In the genomic region with DNA sequence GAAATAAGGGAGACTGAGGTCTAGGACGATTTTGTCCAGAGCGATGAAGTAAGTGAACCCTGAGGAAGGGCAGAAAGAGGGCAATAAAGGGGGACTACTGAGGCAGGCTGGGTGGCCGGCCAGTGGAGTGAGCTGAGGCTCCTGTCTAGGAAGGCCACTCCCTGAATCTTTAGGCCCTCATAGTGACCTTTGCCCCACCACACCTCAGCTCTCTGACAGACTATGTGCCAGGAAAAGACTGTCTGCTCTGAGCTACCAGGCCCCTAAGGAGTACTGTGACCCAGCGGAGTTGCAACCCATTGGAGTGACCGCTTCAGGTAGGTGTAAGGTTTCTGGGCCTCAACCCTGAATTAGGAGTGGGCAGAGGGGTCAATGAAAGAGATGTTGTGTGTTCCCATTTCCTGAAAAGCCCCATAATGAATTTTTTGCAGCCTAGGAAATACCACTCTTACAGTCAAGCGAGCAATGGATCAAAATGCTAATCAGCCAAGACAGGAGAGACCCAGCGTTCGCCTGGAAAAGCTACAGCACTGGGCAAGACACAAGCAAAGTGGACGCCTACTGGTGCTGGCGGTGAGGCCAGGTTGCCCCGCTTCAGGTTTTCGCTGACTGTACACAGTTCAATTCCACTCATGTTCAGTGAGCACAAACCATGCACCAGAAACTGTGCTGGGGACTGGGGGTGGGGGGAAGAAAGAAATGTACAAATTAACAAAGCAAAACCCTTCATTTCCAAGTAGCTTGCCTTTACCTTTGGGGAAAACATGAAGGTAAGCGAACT, we compare ENCODE assay signal across 12 mouse cellular contexts. TPM values are rescaled to one million over a fixed set of nuclear protein-coding genes. Genes with fewer than 3 reads are reported as not detected.
DNase-seq lines count a peak whose midpoint lies in the region; ATAC-seq lines count a peak whose summit lies in the region.
"Had no signal": no experiment of that assay in that cellular context is flagged by ENCODE, and none has a peak within 500 bp of the region (broad histone marks: within the 10 kb centered on the region; RNA-seq: fewer than 3 reads in every experiment).

No protein-coding gene starts in this region.

- H3K27ac ChIP-seq in forebrain, embryonic 12.5 days, result 0 out of 2 replicates have a peak overlapping the region, but pooled peaks have one; percentile 2
- no peak overlapping the region for H3K27ac ChIP-seq in forebrain, embryonic 14.5 days (ENCODE audit: low read depth, low read length)
- peak overlapping the region; percentile 100 for H3K27ac ChIP-seq in midbrain, embryonic 10.5 days (replicated peaks)
- H3K27ac ChIP-seq in midbrain, embryonic 16.5 days (ENCODE audit: low read length), result no peak overlapping the region
- peak overlapping the region; percentile 93 for H3K27ac ChIP-seq in intestine, embryonic 15.5 days
- peak overlapping the region; percentile 96 for H3K27ac ChIP-seq in stomach, embryonic 16.5 days (ENCODE audit: low read length)
- H3K27ac ChIP-seq: liver, embryonic 14.5 days had no signal

- 0 out of 2 replicates have a peak overlapping the region, but pooled peaks have one; percentile 8 for H3K9ac ChIP-seq in forebrain, embryonic 12.5 days
- no peak overlapping the region for H3K9ac ChIP-seq in forebrain, embryonic 14.5 days (ENCODE audit: low read length)
- no peak overlapping the region for H3K9ac ChIP-seq in midbrain, embryonic 16.5 days (ENCODE audit: low read depth, low read length)
- H3K9ac ChIP-seq in intestine, embryonic 15.5 days, result no peak overlapping the region
- H3K9ac ChIP-seq in stomach, embryonic 16.5 days (ENCODE audit: low read length), result peak overlapping the region; percentile 14; the same call in 1 of the 2 replicates
- H3K9ac ChIP-seq: liver, embryonic 14.5 days had no signal

- H3K4me2 ChIP-seq in forebrain, embryonic 12.5 days, result no peak overlapping the region
- H3K4me2 ChIP-seq in forebrain, embryonic 14.5 days (ENCODE audit: low read length), result no peak overlapping the region
- H3K4me2 ChIP-seq in midbrain, embryonic 16.5 days (ENCODE audit: low read length), result no peak overlapping the region
- H3K4me2 ChIP-seq in intestine, embryonic 15.5 days (replicated peaks), result peak overlapping the region; percentile 41
- H3K4me2 ChIP-seq in stomach, embryonic 16.5 days (ENCODE audit: low read depth, low read length), result no peak overlapping the region

- DNase-seq in forebrain, embryonic 14.5 days (ENCODE audit: low spot score), result no peak
- DNase-seq in midbrain, embryonic 10.5 days (ENCODE audit: low spot score), result no peak
- DNase-seq in MN1 (ENCODE audit: low spot score), result no peak
- DNase-seq in right cerebral cortex, postnatal 4 days, result no peak
- DNase-seq: adrenal gland, postnatal 36 days; gastrocnemius, postnatal 36 days had no signal

- H3K9me3 ChIP-seq in forebrain, embryonic 12.5 days, result no peaks in the 10 kb centered on the region
- H3K9me3 ChIP-seq in forebrain, embryonic 14.5 days (replicated peaks; ENCODE audit: control insufficient read depth, low read length), result no peaks in the 10 kb centered on the region
- H3K9me3 ChIP-seq in midbrain, embryonic 10.5 days (replicated peaks), result no peaks in the 10 kb centered on the region
- no peaks in the 10 kb centered on the region for H3K9me3 ChIP-seq in midbrain, embryonic 16.5 days (replicated peaks; ENCODE audit: control insufficient read depth, low read length, poor library complexity, severe bottlenecking)
- H3K9me3 ChIP-seq in intestine, embryonic 15.5 days, result no peaks in the 10 kb centered on the region
- no peaks in the 10 kb centered on the region for H3K9me3 ChIP-seq in stomach, embryonic 16.5 days (replicated peaks; ENCODE audit: control insufficient read depth, low read length)

- peaks cover 69% of the 10 kb centered on the region for H3K4me1 ChIP-seq in forebrain, embryonic 12.5 days
- peaks cover 37% of the 10 kb centered on the region for H3K4me1 ChIP-seq in forebrain, embryonic 14.5 days (ENCODE audit: control insufficient read depth, insufficient read depth, low read length)
- H3K4me1 ChIP-seq in midbrain, embryonic 10.5 days, result peaks cover 80% of the 10 kb centered on the region
- peaks cover 45% of the 10 kb centered on the region for H3K4me1 ChIP-seq in midbrain, embryonic 16.5 days (ENCODE audit: control insufficient read depth, insufficient read depth, low read length)
- peaks cover 33% of the 10 kb centered on the region for H3K4me1 ChIP-seq in intestine, embryonic 15.5 days (replicated peaks)
- peaks cover 36% of the 10 kb centered on the region for H3K4me1 ChIP-seq in stomach, embryonic 16.5 days (ENCODE audit: control insufficient read depth, insufficient read depth, low read length)

- ATAC-seq in forebrain, embryonic 12.5 days (ENCODE audit: low FRiP score), result no peak
- no peak for ATAC-seq in forebrain, embryonic 14.5 days
- no peak for ATAC-seq in midbrain, embryonic 16.5 days
- ATAC-seq in intestine, embryonic 15.5 days, result peak; percentile 21
- ATAC-seq in stomach, embryonic 16.5 days (ENCODE audit: insufficient read depth, low FRiP score), result no peak

- no peaks in the 10 kb centered on the region for H3K36me3 ChIP-seq in forebrain, embryonic 12.5 days (replicated peaks)
- no peaks in the 10 kb centered on the region for H3K36me3 ChIP-seq in forebrain, embryonic 14.5 days (ENCODE audit: control insufficient read depth, insufficient read depth, low read length)
- peaks cover 4% of the 10 kb centered on the region; the same call in 1 of the 2 replicates for H3K36me3 ChIP-seq in midbrain, embryonic 10.5 days
- H3K36me3 ChIP-seq in midbrain, embryonic 16.5 days (ENCODE audit: control insufficient read depth, insufficient read depth, low read length), result no peaks in the 10 kb centered on the region
- no peaks in the 10 kb centered on the region for H3K36me3 ChIP-seq in intestine, embryonic 15.5 days
- no peaks in the 10 kb centered on the region for H3K36me3 ChIP-seq in stomach, embryonic 16.5 days (ENCODE audit: control insufficient read depth, insufficient read depth, low read length)

- no peak overlapping the region for H3K4me3 ChIP-seq in forebrain, embryonic 12.5 days (replicated peaks)
- H3K4me3 ChIP-seq in forebrain, embryonic 14.5 days (ENCODE audit: low read depth, low read length), result no peak overlapping the region
- peak overlapping the region; percentile 24 for H3K4me3 ChIP-seq in midbrain, embryonic 10.5 days
- H3K4me3 ChIP-seq in midbrain, embryonic 16.5 days (ENCODE audit: low read depth, low read length), result no peak overlapping the region
- H3K4me3 ChIP-seq in intestine, embryonic 15.5 days (replicated peaks), result peak overlapping the region; percentile 9; the same call in 1 of the 2 replicates
- H3K4me3 ChIP-seq in stomach, embryonic 16.5 days (replicated peaks; ENCODE audit: low read length), result 0 out of 2 replicates have a peak overlapping the region, but pooled peaks have one; percentile 0

- 67% methylated on average over 13 of the region's 13 CpGs for WGBS in forebrain, embryonic 12.5 days
- 69% methylated on average over 13 of the region's 13 CpGs for WGBS in forebrain, embryonic 14.5 days
- 79% methylated on average over 13 of the region's 13 CpGs for WGBS in midbrain, embryonic 10.5 days
- 72% methylated on average over 13 of the region's 13 CpGs for WGBS in midbrain, embryonic 16.5 days
- 67% methylated on average over 13 of the region's 13 CpGs for WGBS in intestine, embryonic 15.5 days
- WGBS in stomach, embryonic 16.5 days, result 80% methylated on average over 13 of the region's 13 CpGs

- no peaks in the 10 kb centered on the region for H3K27me3 ChIP-seq in forebrain, embryonic 12.5 days
- no peaks in the 10 kb centered on the region for H3K27me3 ChIP-seq in forebrain, embryonic 14.5 days (replicated peaks; ENCODE audit: control insufficient read depth, insufficient read depth, low read length)
- no peaks in the 10 kb centered on the region for H3K27me3 ChIP-seq in midbrain, embryonic 10.5 days (ENCODE audit: low read depth, poor library complexity, severe bottlenecking)
- no peaks in the 10 kb centered on the region for H3K27me3 ChIP-seq in midbrain, embryonic 16.5 days (ENCODE audit: control insufficient read depth, insufficient read depth, low read depth, low read length)
- no peaks in the 10 kb centered on the region for H3K27me3 ChIP-seq in intestine, embryonic 15.5 days (replicated peaks)
- no peaks in the 10 kb centered on the region for H3K27me3 ChIP-seq in stomach, embryonic 16.5 days (ENCODE audit: control insufficient read depth, insufficient read depth, low read length)
- H3K27me3 ChIP-seq: CH12.LX had no signal

RNA-seq across cellular contexts. Expression of a gene that starts 1.4 kb away (rescaled TPM):
- 1.1 TPM in 2 replicates for polyA plus RNA-seq in forebrain, embryonic 12.5 days (2016; fragmentation: Nextera tagmentation; extraction: Ambion mirVana)
- 0.46 and 0.56 TPM in 2 replicates for polyA plus RNA-seq in forebrain, embryonic 14.5 days (2014; fragmentation: Nextera tagmentation; extraction: Ambion mirVana)
- polyA plus RNA-seq in midbrain, embryonic 10.5 days (2016; fragmentation: Nextera tagmentation; extraction: Ambion mirVana), result 0.67 and 1.2 TPM in 2 replicates
- polyA plus RNA-seq in midbrain, embryonic 16.5 days (2015; fragmentation: Nextera tagmentation; extraction: Ambion mirVana), result 0.16 and 1.0 TPM in 2 replicates
- 50.1 and 60.0 TPM in 2 replicates for polyA plus RNA-seq in intestine, embryonic 15.5 days (2015; fragmentation: Nextera tagmentation; extraction: Ambion mirVana)
- polyA plus RNA-seq in stomach, embryonic 16.5 days (2015; fragmentation: Nextera tagmentation; extraction: Ambion mirVana), result 8.0 and 12.8 TPM in 2 replicates

RNA-seq across cellular contexts. Expression of a gene that starts 3.7 kb away (rescaled TPM):
- 97.1 and 101 TPM in 2 replicates for polyA plus RNA-seq in forebrain, embryonic 12.5 days (2016; fragmentation: Nextera tagmentation; extraction: Ambion mirVana)
- 41.0 and 42.0 TPM in 2 replicates for polyA plus RNA-seq in forebrain, embryonic 14.5 days (2014; fragmentation: Nextera tagmentation; extraction: Ambion mirVana)
- 89.4 and 96.6 TPM in 2 replicates for polyA plus RNA-seq in midbrain, embryonic 10.5 days (2016; fragmentation: Nextera tagmentation; extraction: Ambion mirVana)
- 30.3 and 33.6 TPM in 2 replicates for polyA plus RNA-seq in midbrain, embryonic 16.5 days (2015; fragmentation: Nextera tagmentation; extraction: Ambion mirVana)
- 29.7 and 29.8 TPM in 2 replicates for polyA plus RNA-seq in intestine, embryonic 15.5 days (2015; fragmentation: Nextera tagmentation; extraction: Ambion mirVana)
- 23.1 and 24.4 TPM in 2 replicates for polyA plus RNA-seq in stomach, embryonic 16.5 days (2015; fragmentation: Nextera tagmentation; extraction: Ambion mirVana)

RNA-seq across cellular contexts. Expression of a gene that starts 25.4 kb away (rescaled TPM):
- not detected in 2 replicates for polyA plus RNA-seq in forebrain, embryonic 12.5 days (2016; fragmentation: Nextera tagmentation; extraction: Ambion mirVana)
- not detected in 2 replicates for polyA plus RNA-seq in forebrain, embryonic 14.5 days (2014; fragmentation: Nextera tagmentation; extraction: Ambion mirVana)
- polyA plus RNA-seq in midbrain, embryonic 10.5 days (2016; fragmentation: Nextera tagmentation; extraction: Ambion mirVana), result not detected in 2 replicates
- not detected in 2 replicates for polyA plus RNA-seq in midbrain, embryonic 16.5 days (2015; fragmentation: Nextera tagmentation; extraction: Ambion mirVana)
- not detected in 2 replicates for polyA plus RNA-seq in intestine, embryonic 15.5 days (2015; fragmentation: Nextera tagmentation; extraction: Ambion mirVana)
- polyA plus RNA-seq in stomach, embryonic 16.5 days (2015; fragmentation: Nextera tagmentation; extraction: Ambion mirVana), result not detected in 2 replicates
- polyA plus RNA-seq: liver, embryonic 14.5 days had no signal

RNA-seq across cellular contexts. Expression of a gene that starts 32.3 kb away (rescaled TPM):
- polyA plus RNA-seq in forebrain, embryonic 12.5 days (2016; fragmentation: Nextera tagmentation; extraction: Ambion mirVana), result 116 and 117 TPM in 2 replicates
- 49.5 and 51.1 TPM in 2 replicates for polyA plus RNA-seq in forebrain, embryonic 14.5 days (2014; fragmentation: Nextera tagmentation; extraction: Ambion mirVana)
- 85.4 and 99.8 TPM in 2 replicates for polyA plus RNA-seq in midbrain, embryonic 10.5 days (2016; fragmentation: Nextera tagmentation; extraction: Ambion mirVana)
- 78.0 and 79.7 TPM in 2 replicates for polyA plus RNA-seq in midbrain, embryonic 16.5 days (2015; fragmentation: Nextera tagmentation; extraction: Ambion mirVana)
- 64.4 and 65.9 TPM in 2 replicates for polyA plus RNA-seq in intestine, embryonic 15.5 days (2015; fragmentation: Nextera tagmentation; extraction: Ambion mirVana)
- polyA plus RNA-seq in stomach, embryonic 16.5 days (2015; fragmentation: Nextera tagmentation; extraction: Ambion mirVana), result 81.9 and 92.6 TPM in 2 replicates

Comparison
In these comparisons a context has a peak if more than half of its experiments do, and no peak if none do; other contexts are left out.
1. H3K27ac ChIP-seq: peak in forebrain, embryonic 12.5 days (single experiment), midbrain, embryonic 10.5 days (single experiment), intestine, embryonic 15.5 days (single experiment) and stomach, embryonic 16.5 days (single experiment); none in forebrain, embryonic 14.5 days (single experiment) and midbrain, embryonic 16.5 days (single experiment).
2. H3K4me3 ChIP-seq: peak in midbrain, embryonic 10.5 days (single experiment), intestine, embryonic 15.5 days (single experiment) and stomach, embryonic 16.5 days (single experiment); none in forebrain, embryonic 12.5 days (single experiment), forebrain, embryonic 14.5 days (single experiment) and midbrain, embryonic 16.5 days (single experiment).
3. H3K9ac ChIP-seq: peak in forebrain, embryonic 12.5 days (single experiment) and stomach, embryonic 16.5 days (single experiment); none in forebrain, embryonic 14.5 days (single experiment), midbrain, embryonic 16.5 days (single experiment) and intestine, embryonic 15.5 days (single experiment).